Mouse (Mus musculus) limb, embryonic 11.5 days (tissue): ENCODE results near the gene Ppp1r3d. TPM values are rescaled to one million over a fixed set of nuclear protein-coding genes. Genes with fewer than 3 reads are reported as not detected.

Experiments used
- ATAC-seq: fragments of 200-750 bp; cut with Nextera tagmentation; 2 replicates; pipeline ENCODE4 v1.8.0; 2017; ENCODE audit warnings: low read depth; ENCODE audit not compliant: insufficient number of reproducible peaks, low FRiP score, low TSS enrichment
- DNase-seq: peaks from one replicate; pipeline ENCODE4 v3.0.0-alpha.2; 2015; ENCODE audit warnings: low spot score
- H3K27ac ChIP-seq: fragments of 300-500 bp; sonication (generic); replicated peaks from 2 replicates; pipeline ENCODE4 v1.5.1; 2014; ENCODE audit warnings: low read depth, mild to moderate bottlenecking, low read length
- H3K27me3 ChIP-seq: fragments of 300-500 bp; sonication (generic); 2 replicates; pipeline ENCODE4 v1.6.1; 2014; ENCODE audit warnings: mild to moderate bottlenecking, low read length, mixed read lengths; ENCODE audit not compliant: control insufficient read depth, insufficient read depth
- H3K36me3 ChIP-seq: fragments of 300-500 bp; sonication (generic); 2 replicates; pipeline ENCODE4 v1.6.1; 2014; ENCODE audit warnings: mild to moderate bottlenecking, low read length, moderate library complexity, mixed read lengths; ENCODE audit not compliant: control insufficient read depth, insufficient read depth
- H3K4me1 ChIP-seq: fragments of 300-500 bp; sonication (generic); 2 replicates; pipeline ENCODE4 v1.6.1; 2014; ENCODE audit warnings: low read length, mixed read lengths; ENCODE audit not compliant: control insufficient read depth, insufficient read depth
- H3K4me2 ChIP-seq: fragments of 300-500 bp; sonication (generic); 2 replicates; pipeline ENCODE4 v1.6.1; 2014; ENCODE audit warnings: low read depth, mild to moderate bottlenecking, moderate library complexity; ENCODE audit not compliant: severe bottlenecking
- H3K4me3 ChIP-seq: fragments of 300-500 bp; sonication (generic); 2 replicates; pipeline ENCODE4 v1.5.1; 2014; ENCODE audit warnings: low read depth, low read length
- H3K9ac ChIP-seq: fragments of 300-500 bp; sonication (generic); 2 replicates; pipeline ENCODE4 v1.6.1; 2014; ENCODE audit warnings: mild to moderate bottlenecking, low read length
- H3K9me3 ChIP-seq: fragments of 300-500 bp; sonication (generic); 2 replicates; pipeline ENCODE4 v1.6.1; 2016; ENCODE audit warnings: low read length; ENCODE audit not compliant: control insufficient read depth
- WGBS: fragments of 180-500 bp; shearing (Covaris S2); extraction: QIAGEN DNeasy Blood & Tissue Kit; methylation state at CpG from one replicate; pipeline ENCODE4 v1.1.7; 2014; 5-methylcytosine and 5-hydroxymethylcytosine counted together
- polyA plus RNA-seq: library from polyadenylated mRNA; unstranded; fragments of >200 nt; fragmentation: Nextera tagmentation; extraction: Ambion mirVana; gene quantifications from 2 replicates; pipeline ENCODE4 v1.2.1, GENCODE M21; 2014

Ppp1r3d gene
- polyA plus RNA-seq, 1 experiment from 2014 or later: 3.0 TPM

DNA sequence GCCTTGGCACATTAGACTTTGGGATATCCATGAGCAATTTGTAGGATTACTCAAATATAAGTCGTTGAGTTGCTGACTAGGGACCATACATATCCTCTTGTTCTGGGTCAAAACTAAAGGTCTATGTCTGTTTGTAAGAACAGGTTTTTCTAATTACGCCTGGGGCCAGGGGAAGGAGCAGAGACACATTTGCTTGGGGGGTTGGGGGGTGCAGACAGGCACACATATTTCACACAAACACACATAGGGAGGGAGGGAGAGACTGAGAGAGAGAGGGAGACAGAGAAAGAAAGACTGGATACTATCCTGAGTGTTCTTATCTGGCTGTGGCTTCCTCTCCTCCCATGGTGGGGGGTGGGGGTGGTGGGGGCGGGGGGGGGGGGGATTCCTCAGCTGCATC is 7.9 kb upstream of the Ppp1r3d start:
- Histone ChIP-seq H3K27me3 (no peaks in the 10 kb centered on the region), H3K4me3 (no peak overlapping the region), H3K36me3 (no peaks in the 10 kb centered on the region), H3K4me1 (peaks cover 15% of the 10 kb centered on the region), H3K9me3 (no peaks in the 10 kb centered on the region), H3K9ac (no peak overlapping the region), H3K4me2 (no peak overlapping the region), H3K27ac (peak overlapping the region; percentile 89)
- ATAC-seq (peak; percentile 71), DNase-seq (peak; percentile 55)
- 14% methylated on average over 2 of the region's 3 CpGs for WGBS

DNA sequence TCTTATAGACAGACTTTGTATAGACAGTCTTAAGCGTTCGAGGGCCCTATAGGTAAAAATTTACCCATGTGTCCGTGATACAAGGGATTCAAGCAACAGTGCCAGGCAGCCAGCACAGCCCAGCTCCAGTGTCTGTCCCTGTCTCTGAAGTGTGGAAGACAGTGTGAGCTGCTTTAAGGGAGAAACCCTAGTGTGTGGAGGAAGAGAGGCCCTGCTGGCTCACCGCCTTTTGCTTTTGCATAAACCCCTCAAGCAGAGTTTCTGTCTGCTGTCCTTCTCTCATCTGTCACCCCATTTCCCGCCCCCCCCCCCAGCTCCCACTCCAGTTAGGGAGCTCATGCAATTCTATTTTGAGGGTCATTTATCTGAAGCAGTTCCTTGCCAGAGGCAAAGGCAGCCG is 7.3 kb upstream of the Ppp1r3d start:
- Histone ChIP-seq H3K9ac (no peak overlapping the region), H3K27me3 (no peaks in the 10 kb centered on the region), H3K4me3 (no peak overlapping the region), H3K4me2 (no peak overlapping the region), H3K9me3 (no peaks in the 10 kb centered on the region), H3K27ac (peak overlapping the region; percentile 89), H3K4me1 (peaks cover 15% of the 10 kb centered on the region), H3K36me3 (no peaks in the 10 kb centered on the region)
- DNase-seq (peak; percentile 41), ATAC-seq (no peak)
- WGBS: 28% methylated on average over 6 of the region's 6 CpGs

DNA sequence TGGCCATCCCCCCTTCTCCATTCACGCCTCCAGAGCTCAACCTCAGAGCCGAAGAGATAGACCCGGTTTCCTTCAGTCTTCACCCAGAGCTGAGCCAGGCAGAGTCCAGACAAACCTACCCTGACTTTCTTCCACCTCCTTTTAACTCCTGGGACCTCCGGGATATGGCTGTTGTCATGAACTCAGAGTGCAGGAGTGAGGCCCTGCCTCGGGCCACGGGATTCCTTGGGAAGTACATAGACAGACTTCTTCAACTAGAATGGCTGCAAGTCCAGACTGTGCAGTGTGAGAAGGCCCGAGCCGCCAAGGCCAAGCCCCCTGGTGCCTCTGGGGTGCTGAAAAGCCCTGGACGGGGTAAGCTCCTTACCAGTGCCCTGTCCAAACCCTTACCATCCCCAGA is 6.3 kb upstream of the Ppp1r3d start:
- peaks cover 15% of the 10 kb centered on the region for H3K4me1 ChIP-seq
- ATAC-seq (no peak), DNase-seq (peak; percentile 20)
- no peak overlapping the region for H3K9ac ChIP-seq
- no peaks in the 10 kb centered on the region for H3K9me3 ChIP-seq
- WGBS: 80% methylated on average over 9 of the region's 9 CpGs
- no peaks in the 10 kb centered on the region for H3K27me3 ChIP-seq
- H3K4me2 ChIP-seq: no peak overlapping the region
- H3K27ac ChIP-seq: 0 out of 2 replicates have a peak overlapping the region, but pooled peaks have one; percentile 6
- no peaks in the 10 kb centered on the region for H3K36me3 ChIP-seq
- H3K4me3 ChIP-seq: no peak overlapping the region

- 57% methylated on average over 4 of the region's 4 CpGs for WGBS
- DNase-seq (peak; percentile 11), ATAC-seq (no peak)
- H3K27me3 ChIP-seq: peaks cover 9% of the 10 kb centered on the region
- H3K4me1 ChIP-seq: peaks cover 17% of the 10 kb centered on the region
- no peaks in the 10 kb centered on the region for H3K36me3 ChIP-seq
- H3K27ac ChIP-seq: no peak overlapping the region
- no peak overlapping the region for H3K9ac ChIP-seq
- H3K4me2 ChIP-seq: no peak overlapping the region
- no peaks in the 10 kb centered on the region for H3K9me3 ChIP-seq
- no peak overlapping the region for H3K4me3 ChIP-seq
Observed at GRCm38 (mm10) chr2:178416970-178417369, 2.7 kb upstream of the Ppp1r3d start.

DNA sequence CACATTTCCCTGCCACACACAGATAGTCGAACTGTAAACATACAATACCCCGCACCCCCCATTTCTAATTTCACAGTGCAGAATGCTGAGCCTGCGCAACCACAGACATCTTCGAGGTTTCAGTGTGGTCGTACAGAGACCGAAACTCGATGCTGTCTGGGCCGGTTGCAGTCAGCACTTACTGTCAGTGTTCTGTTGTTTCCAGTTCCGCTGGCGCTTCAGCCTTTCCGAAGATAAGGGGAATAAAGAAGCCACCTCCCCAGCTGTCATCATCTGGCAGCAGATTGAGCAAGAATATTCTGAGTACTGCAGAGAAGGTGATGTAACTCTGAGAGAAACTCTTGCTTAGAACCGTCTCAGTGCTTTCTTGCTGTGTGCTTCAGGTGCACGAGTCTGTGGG is 2.2 kb upstream of the Ppp1r3d start:
- Histone ChIP-seq H3K36me3 (no peaks in the 10 kb centered on the region), H3K4me1 (peaks cover 14% of the 10 kb centered on the region), H3K4me2 (no peak overlapping the region), H3K4me3 (no peak overlapping the region), H3K27ac (no peak overlapping the region), H3K9me3 (no peaks in the 10 kb centered on the region), H3K27me3 (peaks cover 9% of the 10 kb centered on the region), H3K9ac (no peak overlapping the region)
- ATAC-seq: no peak
- WGBS: 77% methylated on average over 13 of the region's 13 CpGs
- DNase-seq: peak; percentile 20

DNA sequence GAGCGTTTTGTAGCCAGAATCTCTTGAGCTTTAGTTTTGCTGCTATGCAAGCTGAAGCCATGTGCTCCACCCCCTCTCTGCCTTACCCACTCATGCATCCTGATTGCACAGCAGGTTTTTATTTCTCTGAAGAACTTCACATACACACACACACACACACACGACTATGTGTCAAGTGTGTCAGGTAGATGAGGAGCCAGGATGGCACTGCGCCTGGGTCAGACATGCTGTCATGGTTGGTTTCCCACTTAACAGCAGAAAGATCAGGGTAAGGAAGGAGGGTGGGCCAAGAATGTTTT is 827 bp upstream of the Ppp1r3d start:
- Histone ChIP-seq H3K36me3 (no peaks in the 10 kb centered on the region), H3K4me3 (peak overlapping the region; percentile 61), H3K4me2 (peak overlapping the region; percentile 99), H3K27ac (no peak overlapping the region), H3K27me3 (peaks cover 9% of the 10 kb centered on the region), H3K9me3 (no peaks in the 10 kb centered on the region), H3K9ac (no peak overlapping the region), H3K4me1 (peaks cover 9% of the 10 kb centered on the region)
- DNase-seq (no peak), ATAC-seq (peak; percentile 36)
- WGBS: 40% methylated on average over 3 of the region's 3 CpGs

DNA sequence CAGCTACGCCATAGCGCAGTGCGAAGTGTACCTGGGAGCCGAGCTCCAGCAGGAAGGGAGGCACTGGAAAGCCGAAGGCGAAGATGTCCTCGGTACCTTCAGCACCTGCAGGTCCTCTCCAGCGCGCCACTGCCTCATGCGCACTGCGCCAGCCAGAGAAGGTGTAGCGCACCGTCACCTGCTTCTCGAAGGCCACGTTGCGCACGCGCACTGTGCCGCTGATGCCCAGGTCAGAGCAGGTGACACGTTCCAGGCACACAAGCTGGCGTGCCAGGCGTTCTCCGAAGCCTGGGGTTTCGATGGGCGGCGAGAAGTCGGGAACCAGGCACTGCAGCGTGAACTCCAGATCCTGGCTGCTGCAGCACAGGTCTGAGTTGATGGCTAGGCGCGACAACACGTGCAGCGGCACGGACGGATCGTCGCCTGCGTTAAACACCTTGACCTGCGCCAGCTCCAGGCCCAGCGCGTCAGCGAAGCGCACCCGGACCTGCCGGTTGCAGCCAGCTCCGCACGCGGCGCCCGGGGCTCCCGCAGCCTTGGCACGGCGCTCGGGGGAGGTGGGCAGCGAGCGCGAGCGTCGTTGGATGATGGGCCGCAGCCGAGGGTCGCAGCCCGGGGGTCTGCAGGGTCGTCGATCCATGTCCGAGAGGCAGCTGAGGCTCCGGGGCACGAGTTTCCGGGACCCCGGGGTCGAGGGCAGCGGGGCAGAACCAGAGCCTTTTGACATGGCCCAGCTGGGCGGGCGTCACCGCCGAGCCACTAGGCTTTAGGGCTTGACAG is 601 bp downstream of the Ppp1r3d start:
- Histone ChIP-seq H3K9me3 (no peaks in the 10 kb centered on the region), H3K36me3 (no peaks in the 10 kb centered on the region), H3K4me2 (peak overlapping the region; percentile 99), H3K27me3 (peaks cover 9% of the 10 kb centered on the region), H3K4me1 (peaks cover 9% of the 10 kb centered on the region), H3K4me3 (peak overlapping the region; percentile 61), H3K27ac (no peak overlapping the region), H3K9ac (peak overlapping the region; percentile 67)
- WGBS: 12% methylated on average over 75 of the region's 75 CpGs
- peak; percentile 44 for DNase-seq
- peak; percentile 26; the same call in 1 of the 2 replicates for ATAC-seq

DNA sequence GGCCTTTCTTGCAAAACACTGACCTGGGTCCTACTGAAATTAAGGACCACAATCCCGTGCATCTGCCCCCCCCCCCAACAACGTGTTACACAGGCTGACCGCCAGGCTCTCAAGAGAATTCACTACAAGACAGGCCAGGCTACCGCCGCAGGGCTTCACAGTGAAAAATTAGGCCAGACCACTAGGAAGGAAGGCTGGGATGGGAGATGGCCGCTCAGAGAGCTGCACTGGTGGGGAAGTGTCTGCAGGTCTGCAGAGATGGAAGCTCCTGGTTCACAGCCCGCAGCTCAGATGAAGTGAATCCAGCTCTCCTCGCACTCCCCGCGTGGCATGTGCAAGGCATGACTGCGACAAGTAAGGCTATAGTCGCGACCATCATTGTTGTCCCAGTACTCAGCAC is 1.2 kb downstream of the Ppp1r3d start:
- H3K27me3 ChIP-seq: peaks cover 9% of the 10 kb centered on the region
- DNase-seq (no peak), ATAC-seq (no peak)
- H3K9me3 ChIP-seq: no peaks in the 10 kb centered on the region
- H3K36me3 ChIP-seq: no peaks in the 10 kb centered on the region
- H3K4me3 ChIP-seq: peak overlapping the region; percentile 61; the same call in 1 of the 2 replicates
- WGBS: 61% methylated on average over 13 of the region's 13 CpGs
- H3K4me1 ChIP-seq: peaks cover 9% of the 10 kb centered on the region
- H3K27ac ChIP-seq: no peak overlapping the region
- H3K9ac ChIP-seq: no peak overlapping the region
- H3K4me2 ChIP-seq: peak overlapping the region; percentile 99

- Histone ChIP-seq H3K4me2 (no peak overlapping the region), H3K4me3 (no peak overlapping the region), H3K4me1 (peaks cover 9% of the 10 kb centered on the region), H3K9ac (no peak overlapping the region), H3K27me3 (peaks cover 9% of the 10 kb centered on the region), H3K36me3 (no peaks in the 10 kb centered on the region), H3K27ac (no peak overlapping the region), H3K9me3 (no peaks in the 10 kb centered on the region)
- WGBS: 73% methylated on average over 6 of the region's 6 CpGs
- DNase-seq (peak; percentile 21), ATAC-seq (no peak)
Observed at GRCm38 (mm10) chr2:178412598-178412997, 1.7 kb downstream of the Ppp1r3d start.
